Mouse (Mus musculus) midbrain, embryonic 14.5 days (tissue): ENCODE measurements at regions not wholly inside any gene's neighbourhood (a gene's known extent, or its start where the extent isn't known, plus 50 kb on each side); places are given as distances from the start of the nearest gene placed in this dataset.
A peak's percentile ranks its signal among the peaks of the same experiment; 100 is the strongest.
"Not testable (repeated sequence)": the region's sequence is repeated elsewhere in the genome, so short reads cannot be mapped to it uniquely, and the experiment has no call there.

Experiments used
- ATAC-seq: fragments of 200-750 bp; cut with Nextera tagmentation; 2 replicates; pipeline ENCODE4 v1.8.0; 2017; ENCODE audit warnings: moderate number of reproducible peaks, moderate library complexity; ENCODE audit not compliant: low FRiP score, low TSS enrichment
- DNase-seq: peaks from one replicate; pipeline ENCODE4 v3.0.0-alpha.2; 2015
- H3K27ac ChIP-seq: fragments of 300-500 bp; sonication (generic); replicated peaks from 2 replicates; pipeline ENCODE4 v1.5.1; 2014; ENCODE audit warnings: mild to moderate bottlenecking, low read depth, low read length, moderate library complexity
- H3K27me3 ChIP-seq: fragments of 300-500 bp; sonication (generic); 2 replicates; pipeline ENCODE4 v1.6.1; 2014; ENCODE audit warnings: low read length, control low read depth, mixed read lengths; ENCODE audit not compliant: control insufficient read depth, insufficient read depth
- H3K36me3 ChIP-seq: fragments of 300-500 bp; sonication (generic); 2 replicates; pipeline ENCODE4 v1.6.1; 2014; ENCODE audit warnings: low read length, control low read depth; ENCODE audit not compliant: control insufficient read depth, insufficient read depth
- H3K4me1 ChIP-seq: fragments of 300-500 bp; sonication (generic); 2 replicates; pipeline ENCODE4 v1.6.1; 2014; ENCODE audit warnings: mild to moderate bottlenecking, antibody characterized with exemption, low read length, control low read depth; ENCODE audit not compliant: control insufficient read depth, insufficient read depth
- H3K4me2 ChIP-seq: fragments of 300-500 bp; sonication (generic); 2 replicates; pipeline ENCODE4 v1.6.1; 2014; ENCODE audit warnings: mild to moderate bottlenecking, low read length, moderate library complexity
- H3K4me3 ChIP-seq: fragments of 300-500 bp; sonication (generic); replicated peaks from 2 replicates; pipeline ENCODE4 v1.5.1; 2014; ENCODE audit warnings: low read depth, low read length
- H3K9ac ChIP-seq: fragments of 300-500 bp; sonication (generic); replicated peaks from 2 replicates; pipeline ENCODE4 v1.6.1; 2014; ENCODE audit warnings: mild to moderate bottlenecking, low read length, moderate library complexity
- H3K9me3 ChIP-seq: fragments of 300-500 bp; sonication (generic); 2 replicates; pipeline ENCODE4 v1.6.1; 2016; ENCODE audit warnings: low read length, control low read depth, mixed read lengths; ENCODE audit not compliant: control insufficient read depth
- WGBS: fragments of 180-500 bp; shearing (Covaris S2); extraction: QIAGEN DNeasy Blood & Tissue Kit; methylation state at CpG from one replicate; pipeline ENCODE4 v1.1.7; 2014; 5-methylcytosine and 5-hydroxymethylcytosine counted together

DNA sequence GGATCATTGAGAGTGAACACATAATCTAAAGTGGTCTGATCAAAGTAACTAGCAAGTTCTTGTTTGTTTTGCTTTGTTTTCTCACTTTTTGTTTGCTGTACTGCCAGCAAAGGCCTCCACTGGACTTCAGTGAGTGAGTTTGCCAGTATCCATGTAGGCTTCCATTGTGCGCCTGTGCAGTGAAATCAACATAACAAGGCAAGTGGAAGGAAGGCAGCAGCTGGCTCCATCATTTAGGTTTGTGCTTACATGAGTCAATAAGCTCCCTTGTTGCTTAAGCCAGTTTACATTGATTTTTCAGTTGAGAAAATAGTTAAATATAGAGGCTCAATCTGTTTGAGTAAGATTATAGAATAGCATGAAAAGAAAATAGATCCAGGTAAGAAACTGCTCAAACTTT is 1255.7 kb upstream of the Nudt12 start:
- H3K9ac ChIP-seq, result no peak overlapping the region
- H3K4me1 ChIP-seq, result no peaks in the 10 kb centered on the region
- 71% methylated on average over 1 of the region's 1 CpGs for WGBS
- no peak overlapping the region for H3K4me3 ChIP-seq
- DNase-seq (peak; percentile 17), ATAC-seq (no peak)
- H3K4me2 ChIP-seq, result no peak overlapping the region
- no peaks in the 10 kb centered on the region for H3K27me3 ChIP-seq
- no peak overlapping the region for H3K27ac ChIP-seq
- H3K36me3 ChIP-seq, result no peaks in the 10 kb centered on the region
- no peaks in the 10 kb centered on the region for H3K9me3 ChIP-seq

DNA sequence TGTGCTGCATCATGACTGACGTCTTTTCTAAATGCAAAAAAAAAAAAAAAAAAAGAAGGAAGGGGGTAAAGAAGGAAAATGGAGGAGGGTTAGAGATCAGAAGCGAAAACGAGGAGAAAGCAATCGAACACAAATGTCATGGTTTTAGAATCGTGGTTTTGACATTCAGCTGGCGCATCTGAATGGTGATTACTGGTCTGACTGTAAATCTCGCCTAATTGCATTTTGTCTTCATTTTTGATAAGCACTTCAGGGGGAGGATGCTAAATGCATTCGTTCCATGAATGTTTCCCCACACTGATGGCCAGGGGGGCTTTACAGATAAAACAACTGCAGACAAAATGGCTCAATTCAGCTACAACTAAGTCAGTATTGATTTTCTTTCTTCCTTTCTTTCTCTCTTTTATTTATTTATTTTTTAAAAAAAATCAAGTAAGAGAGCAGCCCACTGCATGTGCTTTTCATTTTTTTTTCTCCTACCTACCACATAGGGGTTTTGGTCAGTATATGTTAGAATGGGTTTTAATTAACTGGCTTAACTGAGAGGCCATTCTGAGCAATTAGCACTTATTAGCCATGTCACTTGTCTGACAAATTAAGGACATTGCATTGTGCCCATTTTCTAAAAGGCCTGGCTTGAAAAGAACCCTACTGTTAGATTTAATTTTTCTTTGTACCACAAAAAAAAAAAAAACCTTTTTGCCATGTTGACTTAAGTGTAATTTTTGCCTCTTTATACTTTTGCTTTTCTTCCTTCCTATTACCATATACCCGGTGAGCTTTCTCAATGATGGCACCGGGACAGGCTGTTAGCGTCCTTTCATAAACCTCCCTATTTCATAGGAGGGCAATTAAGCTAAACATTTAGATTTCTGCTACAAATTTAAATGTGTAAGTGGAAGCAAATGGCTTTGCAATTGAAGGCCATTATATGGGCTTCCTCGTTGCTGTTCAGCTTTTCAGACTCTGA is 1254.4 kb upstream of the Nudt12 start:
- Histone ChIP-seq H3K9ac (no peak overlapping the region), H3K27me3 (no peaks in the 10 kb centered on the region), H3K4me3 (no peak overlapping the region), H3K4me2 (no peak overlapping the region), H3K27ac (no peak overlapping the region), H3K4me1 (no peaks in the 10 kb centered on the region), H3K36me3 (no peaks in the 10 kb centered on the region), H3K9me3 (no peaks in the 10 kb centered on the region)
- ATAC-seq, result no peak
- 75% methylated on average over 12 of the region's 12 CpGs for WGBS
- peak; percentile 33 for DNase-seq

DNA sequence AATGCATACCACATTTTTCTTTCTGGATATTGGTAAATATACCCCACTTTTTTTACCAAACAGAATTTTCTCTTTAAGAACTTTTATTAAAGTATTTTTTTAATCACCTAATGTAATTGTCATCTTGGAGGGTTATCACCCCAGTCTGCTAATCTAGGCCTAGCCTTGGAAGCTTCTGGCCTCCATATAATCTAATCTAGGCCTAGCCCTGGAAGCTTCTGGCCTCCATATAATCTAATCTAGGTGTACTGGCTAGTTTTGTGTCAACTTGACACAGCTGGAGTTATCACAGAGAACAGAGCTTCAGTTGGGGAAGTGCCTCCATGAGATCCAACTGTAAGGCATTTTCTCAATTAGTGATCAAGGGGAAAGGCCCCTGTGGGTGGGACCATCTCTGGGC is 1242.2 kb upstream of the Nudt12 start:
- ATAC-seq, H3K4me3 ChIP-seq, H3K36me3 ChIP-seq, H3K4me2 ChIP-seq, DNase-seq, H3K4me1 ChIP-seq, H3K9ac ChIP-seq, H3K9me3 ChIP-seq, H3K27ac ChIP-seq, H3K27me3 ChIP-seq: not testable (repeated sequence)

DNA sequence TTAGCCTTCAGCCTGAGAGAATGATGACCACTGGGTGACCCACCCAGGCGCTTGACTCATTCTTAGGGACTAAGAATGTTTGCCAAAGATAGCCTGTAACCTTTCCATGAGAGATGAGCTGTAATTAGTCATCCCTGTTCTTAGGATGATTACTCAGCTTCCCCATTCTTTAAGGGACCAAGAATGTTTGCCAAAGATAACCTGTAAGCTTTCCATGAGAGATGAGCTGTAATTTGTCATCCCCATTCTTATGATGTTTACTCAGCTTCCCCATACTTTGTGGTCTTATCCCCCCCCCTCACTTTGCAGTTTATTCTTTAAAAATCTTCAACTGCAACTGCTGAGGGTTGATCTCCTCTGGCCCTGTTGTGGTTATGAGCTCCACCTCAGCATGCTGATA is 1236.8 kb upstream of the Nudt12 start:
- WGBS, result 88% methylated on average over 1 of the region's 1 CpGs
- Histone ChIP-seq H3K4me1 (no peaks in the 10 kb centered on the region), H3K27ac (no peak overlapping the region), H3K36me3 (no peaks in the 10 kb centered on the region), H3K9me3 (no peaks in the 10 kb centered on the region), H3K4me3 (no peak overlapping the region), H3K4me2 (no peak overlapping the region), H3K27me3 (no peaks in the 10 kb centered on the region), H3K9ac (no peak overlapping the region)
- ATAC-seq, result no peak
- no peak for DNase-seq

DNA sequence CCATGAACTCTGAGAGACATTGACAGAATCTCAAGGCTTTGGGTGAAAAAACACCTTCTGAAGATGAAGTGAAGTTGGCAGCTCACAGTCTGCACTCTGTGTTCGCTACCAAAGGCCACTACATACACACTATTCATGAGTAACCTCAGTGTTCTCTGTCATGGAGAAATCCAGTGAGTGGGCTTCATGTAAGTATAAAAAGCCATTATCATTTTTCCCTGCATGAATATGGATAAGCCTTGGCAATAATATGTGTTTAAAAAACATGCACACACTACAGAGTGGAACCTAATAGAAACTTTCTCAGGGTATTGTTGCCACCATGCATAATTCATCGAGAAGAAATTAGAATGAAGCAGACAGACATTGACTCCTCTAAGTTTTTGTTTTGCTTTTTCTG is 1221.3 kb upstream of the Nudt12 start:
- no peak overlapping the region for H3K4me2 ChIP-seq
- no peak overlapping the region for H3K4me3 ChIP-seq
- no peaks in the 10 kb centered on the region for H3K4me1 ChIP-seq
- H3K9ac ChIP-seq, result no peak overlapping the region
- no peak overlapping the region for H3K27ac ChIP-seq
- ATAC-seq, result peak; percentile 46; the same call in 1 of the 2 replicates
- peak; percentile 10 for DNase-seq
- 31% methylated on average over 2 of the region's 2 CpGs for WGBS
- H3K27me3 ChIP-seq, result no peaks in the 10 kb centered on the region
- no peaks in the 10 kb centered on the region for H3K36me3 ChIP-seq
- no peaks in the 10 kb centered on the region for H3K9me3 ChIP-seq

DNA sequence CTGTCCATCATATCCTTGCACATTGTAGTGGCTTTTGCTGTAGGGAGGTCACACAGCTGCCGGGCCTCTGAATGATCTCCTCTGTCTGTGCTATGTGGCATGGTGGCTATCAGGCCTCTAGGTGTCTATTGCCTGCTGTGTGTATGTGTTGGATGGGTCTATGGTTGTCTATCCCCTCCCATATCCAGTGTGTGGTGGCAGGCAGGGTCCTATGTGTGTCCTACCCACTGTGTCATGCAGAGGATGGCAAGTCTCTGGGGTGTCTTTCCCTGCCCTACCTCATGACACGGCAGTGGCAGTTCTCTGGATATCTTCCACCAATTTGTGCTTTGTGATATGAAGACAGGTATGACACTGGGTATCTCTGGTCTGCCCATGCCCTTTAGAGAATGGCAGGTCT is 1183.8 kb upstream of the Nudt12 start:
- H3K4me3 ChIP-seq, result no peak overlapping the region
- no peak overlapping the region for H3K9ac ChIP-seq
- H3K4me1 ChIP-seq, result no peaks in the 10 kb centered on the region
- 94% methylated on average over 2 of the region's 2 CpGs for WGBS
- H3K27me3 ChIP-seq, result no peaks in the 10 kb centered on the region
- no peaks in the 10 kb centered on the region for H3K36me3 ChIP-seq
- ATAC-seq (no peak), DNase-seq (no peak)
- H3K27ac ChIP-seq, result no peak overlapping the region
- H3K4me2 ChIP-seq, result no peak overlapping the region
- H3K9me3 ChIP-seq, result no peaks in the 10 kb centered on the region

DNA sequence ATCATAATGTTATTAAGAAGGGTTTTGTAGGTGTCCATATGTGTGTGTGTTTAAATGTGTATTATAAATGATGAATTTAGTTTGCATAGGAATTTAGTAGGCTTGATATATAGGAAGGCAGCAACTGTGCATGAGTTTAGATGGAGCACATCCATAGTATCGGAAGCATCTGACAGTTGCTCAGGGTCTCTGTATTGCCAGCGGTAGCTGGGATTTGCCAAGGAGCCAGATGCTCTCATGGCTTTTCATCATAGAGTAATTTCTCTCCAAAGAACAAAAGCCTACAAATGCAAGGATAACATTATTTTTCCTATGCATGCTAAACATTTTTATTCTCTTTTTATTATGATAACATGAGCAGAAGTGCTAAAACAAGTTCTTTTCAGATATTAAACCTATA is 1168.1 kb upstream of the Nudt12 start:
- Histone ChIP-seq H3K36me3 (no peaks in the 10 kb centered on the region), H3K27ac (no peak overlapping the region), H3K4me3 (no peak overlapping the region), H3K27me3 (no peaks in the 10 kb centered on the region), H3K4me1 (no peaks in the 10 kb centered on the region), H3K9me3 (no peaks in the 10 kb centered on the region), H3K9ac (no peak overlapping the region), H3K4me2 (no peak overlapping the region)
- WGBS, result 89% methylated on average over 2 of the region's 2 CpGs
- ATAC-seq, result no peak
- DNase-seq, result no peak

DNA sequence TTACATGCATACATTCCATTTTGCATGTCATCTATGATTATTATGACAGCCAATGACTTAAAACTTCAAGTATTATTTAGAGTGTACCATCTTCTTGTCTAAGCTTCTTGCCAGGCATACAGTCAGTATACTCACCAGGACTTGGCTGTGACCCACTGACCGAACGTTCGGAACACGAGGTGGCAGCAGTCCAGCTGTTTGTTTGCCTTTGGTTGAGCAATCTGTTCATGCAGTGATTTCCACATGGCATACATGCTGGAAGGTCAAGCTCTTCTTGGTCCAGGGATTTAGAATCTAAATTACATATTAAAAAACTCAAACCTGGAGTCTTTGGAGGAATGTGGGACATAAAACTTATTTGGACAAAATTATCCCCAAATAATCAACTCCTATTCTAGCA is 1167.5 kb upstream of the Nudt12 start:
- Histone ChIP-seq H3K9me3 (no peaks in the 10 kb centered on the region), H3K27me3 (no peaks in the 10 kb centered on the region), H3K9ac (no peak overlapping the region), H3K4me2 (no peak overlapping the region), H3K36me3 (no peaks in the 10 kb centered on the region), H3K4me3 (no peak overlapping the region), H3K27ac (no peak overlapping the region), H3K4me1 (no peaks in the 10 kb centered on the region)
- DNase-seq (peak; percentile 6), ATAC-seq (no peak)
- 84% methylated on average over 4 of the region's 4 CpGs for WGBS

DNA sequence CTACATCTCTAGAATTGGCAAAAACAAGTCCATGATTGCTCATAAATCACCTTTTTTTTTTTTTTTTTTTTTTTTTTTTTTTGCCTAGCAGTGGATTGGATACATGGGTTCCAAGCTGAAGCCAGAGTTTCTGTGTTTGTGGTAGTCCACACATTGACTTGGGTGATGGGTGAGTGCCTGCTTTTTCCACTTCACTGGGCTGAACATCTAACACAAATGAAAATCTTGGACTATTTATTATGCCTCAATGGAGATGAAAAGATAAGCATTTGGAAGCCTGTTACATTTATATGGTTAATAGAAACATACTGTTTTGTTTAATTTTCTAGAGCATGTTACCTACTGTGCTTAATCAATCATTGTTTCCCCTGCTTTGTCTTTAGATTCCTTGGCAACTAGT is 1152.4 kb upstream of the Nudt12 start:
- Histone ChIP-seq H3K9ac (no peak overlapping the region), H3K4me2 (no peak overlapping the region), H3K9me3 (no peaks in the 10 kb centered on the region), H3K36me3 (no peaks in the 10 kb centered on the region), H3K27me3 (no peaks in the 10 kb centered on the region), H3K27ac (no peak overlapping the region), H3K4me1 (no peaks in the 10 kb centered on the region), H3K4me3 (no peak overlapping the region)
- DNase-seq (no peak), ATAC-seq (no peak)
